Mouse (Mus musculus) liver, postnatal 0 days (tissue): Measurements from ENCODE around the gene Ptch2.

ENCODE experiments used
- CTCF ChIP-seq: sonication (generic); IDR thresholded peaks from 2 replicates; pipeline ENCODE4 v1.5.1; 2016; ENCODE audit warnings: antibody characterized with exemption, low read depth
- EP300 ChIP-seq: IDR thresholded peaks from 2 replicates; pipeline ENCODE4 v1.6.1; 2016; ENCODE audit warnings: antibody characterized with exemption, low read depth, mild to moderate bottlenecking

GRCm38 (mm10) chr4:117150212-117150733 lies 54.4 kb downstream of the Ptch2 start:
- TF ChIP-seq CTCF: no peak
- TF ChIP-seq EP300: no peak
